Mouse (Mus musculus) hindbrain, embryonic 10.5 days (tissue): ENCODE measurements around the gene Slc17a3. TPM values are rescaled to one million over a fixed set of nuclear protein-coding genes. Genes with fewer than 3 reads are reported as not detected.
A peak's percentile ranks its signal among the peaks of the same experiment; 100 is the strongest.

ENCODE experiments used
- DNase-seq: peaks from one replicate; pipeline ENCODE4 v3.0.0-alpha.2; 2017; ENCODE audit warnings: low spot score
- H3K27ac ChIP-seq: fragments of 300-500 bp; sonication (generic); 2 replicates; pipeline ENCODE4 v1.5.1; 2016; ENCODE audit warnings: mild to moderate bottlenecking, moderate library complexity
- H3K27me3 ChIP-seq: fragments of 300-500 bp; sonication (generic); 2 replicates; pipeline ENCODE4 v1.6.1; 2016; ENCODE audit warnings: mild to moderate bottlenecking; ENCODE audit not compliant: poor library complexity, insufficient read depth, severe bottlenecking
- H3K36me3 ChIP-seq: fragments of 300-500 bp; sonication (generic); 2 replicates; pipeline ENCODE4 v1.6.1; 2016; ENCODE audit warnings: mild to moderate bottlenecking, moderate library complexity
- H3K4me1 ChIP-seq: fragments of 300-500 bp; sonication (generic); replicated peaks from 2 replicates; pipeline ENCODE4 v1.6.1; 2016; ENCODE audit warnings: mild to moderate bottlenecking
- H3K4me3 ChIP-seq: fragments of 300-500 bp; sonication (generic); 2 replicates; pipeline ENCODE4 v1.5.1; 2016; ENCODE audit warnings: mild to moderate bottlenecking, moderate library complexity
- H3K9me3 ChIP-seq: fragments of 300-500 bp; sonication (generic); 2 replicates; pipeline ENCODE4 v1.6.1; 2016; ENCODE audit warnings: mild to moderate bottlenecking, moderate library complexity
- WGBS: fragments of 180-500 bp; shearing (Covaris S2); methylation state at CpG from one replicate; pipeline ENCODE4 v1.1.7; 2016; 5-methylcytosine and 5-hydroxymethylcytosine counted together
- polyA plus RNA-seq: library from polyadenylated mRNA; unstranded; fragments of >200 nt; fragmentation: Nextera tagmentation; extraction: Ambion mirVana; gene quantifications from 2 replicates; pipeline ENCODE4 v1.2.1, GENCODE M21; 2016

Gene Slc17a3
- polyA plus RNA-seq = not detected in 2 replicates

DNA sequence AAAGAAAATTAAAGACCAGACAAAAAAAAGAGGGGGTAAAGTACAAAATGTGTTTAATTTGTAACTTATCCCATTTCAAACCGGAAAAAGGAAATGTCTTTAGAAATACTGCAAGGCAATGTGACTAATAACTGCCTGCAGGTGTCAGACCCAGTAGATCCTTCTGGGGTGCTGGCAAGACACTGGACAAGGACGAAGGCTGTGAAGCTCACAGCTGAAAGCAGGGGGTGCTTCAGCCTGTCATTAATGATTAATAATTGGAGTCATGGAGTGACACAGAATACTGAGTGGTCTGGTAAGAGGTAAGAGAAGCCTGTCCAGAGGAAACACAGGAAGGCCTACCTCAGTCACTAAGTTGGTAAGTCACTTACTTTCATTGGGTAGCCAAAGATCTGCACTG is at the start of gene Slc17a3:
Slc17a3 (plus strand) TSS at position 127 of the 400 bp plus-strand sequence.
- no peak for DNase-seq
- Histone ChIP-seq H3K4me1 (no peaks in the 10 kb centered on the region), H3K36me3 (no peaks in the 10 kb centered on the region), H3K9me3 (no peaks in the 10 kb centered on the region), H3K4me3 (no peak within 1 kb of the TSS), H3K27me3 (no peaks in the 10 kb centered on the region), H3K27ac (no peak within 1 kb of the TSS)
- 77% methylated on average over 2 of the region's 2 CpGs for WGBS

DNA sequence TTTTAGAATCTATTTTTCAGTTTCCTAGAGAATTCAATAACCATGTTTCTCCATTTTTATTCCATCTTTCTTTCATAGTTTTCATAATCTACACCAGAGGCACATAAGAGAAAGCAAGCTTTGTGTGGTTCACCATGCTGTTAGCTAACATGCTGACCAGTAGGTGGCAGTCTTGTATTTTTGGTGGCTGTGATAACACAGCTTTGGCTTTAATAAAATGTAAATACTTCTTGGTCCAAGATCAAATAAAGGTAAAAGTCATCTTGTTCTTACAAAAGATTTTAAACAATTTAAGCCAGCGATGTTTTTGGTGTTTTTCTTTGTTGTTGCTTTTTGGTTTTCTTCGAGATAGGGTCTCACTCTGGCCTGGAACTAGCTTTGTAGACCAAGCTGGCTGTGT is 46.7 kb upstream of the Slc17a3 start:
- Histone ChIP-seq H3K27me3 (no peaks in the 10 kb centered on the region), H3K4me3 (no peak overlapping the region), H3K9me3 (no peaks in the 10 kb centered on the region), H3K36me3 (no peaks in the 10 kb centered on the region), H3K27ac (no peak overlapping the region), H3K4me1 (no peaks in the 10 kb centered on the region)
- DNase-seq = no peak
- WGBS = 43% methylated on average over 2 of the region's 2 CpGs

DNA sequence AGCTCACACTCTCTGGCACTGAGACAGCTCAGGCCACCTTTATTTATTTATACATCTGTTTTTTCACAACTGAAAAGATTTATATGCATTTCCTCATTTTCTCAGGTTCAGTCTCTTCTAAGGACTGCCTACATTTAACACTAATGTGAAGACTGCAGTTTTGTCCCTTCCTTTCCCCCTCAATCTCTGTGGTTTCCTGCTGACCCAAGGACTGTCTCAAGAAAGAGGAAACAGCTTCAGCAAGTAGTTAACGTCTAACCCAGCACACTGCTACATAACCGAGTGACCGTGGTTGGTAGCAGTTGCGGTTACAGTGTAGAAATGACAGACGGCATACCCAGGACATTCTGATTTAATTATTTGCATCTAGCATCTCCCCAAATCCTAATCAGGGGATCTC is 39.8 kb upstream of the Slc17a3 start:
- H3K27me3 ChIP-seq = no peaks in the 10 kb centered on the region
- 74% methylated on average over 5 of the region's 5 CpGs for WGBS
- no peaks in the 10 kb centered on the region for H3K36me3 ChIP-seq
- no peak overlapping the region for H3K4me3 ChIP-seq
- H3K9me3 ChIP-seq = no peaks in the 10 kb centered on the region
- no peak for DNase-seq
- no peak overlapping the region for H3K27ac ChIP-seq
- H3K4me1 ChIP-seq = no peaks in the 10 kb centered on the region

DNA sequence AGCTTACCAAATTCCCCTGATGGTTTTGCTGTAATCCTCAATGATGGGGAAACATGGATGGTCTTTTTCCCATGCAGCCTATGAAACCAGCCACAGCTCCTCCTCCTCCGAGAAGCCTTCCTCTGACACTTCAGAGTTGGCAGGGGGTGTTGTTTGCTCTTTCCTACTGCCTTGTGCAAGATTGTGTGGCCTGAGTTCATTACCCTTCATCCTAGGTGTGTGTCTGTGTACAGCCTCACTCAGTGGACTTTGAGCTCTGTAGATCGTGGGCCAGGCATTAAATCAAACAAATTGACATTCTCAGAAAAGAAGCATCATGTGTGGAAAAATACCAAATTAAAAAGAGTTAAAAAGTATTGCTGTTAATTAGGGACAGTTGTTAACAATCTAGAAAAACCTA is 34.7 kb upstream of the Slc17a3 start:
- Histone ChIP-seq H3K36me3 (no peaks in the 10 kb centered on the region), H3K27ac (no peak overlapping the region), H3K9me3 (no peaks in the 10 kb centered on the region), H3K4me3 (no peak overlapping the region), H3K4me1 (no peaks in the 10 kb centered on the region), H3K27me3 (no peaks in the 10 kb centered on the region)
- DNase-seq = no peak
- WGBS = 84% methylated on average over 2 of the region's 2 CpGs

DNA sequence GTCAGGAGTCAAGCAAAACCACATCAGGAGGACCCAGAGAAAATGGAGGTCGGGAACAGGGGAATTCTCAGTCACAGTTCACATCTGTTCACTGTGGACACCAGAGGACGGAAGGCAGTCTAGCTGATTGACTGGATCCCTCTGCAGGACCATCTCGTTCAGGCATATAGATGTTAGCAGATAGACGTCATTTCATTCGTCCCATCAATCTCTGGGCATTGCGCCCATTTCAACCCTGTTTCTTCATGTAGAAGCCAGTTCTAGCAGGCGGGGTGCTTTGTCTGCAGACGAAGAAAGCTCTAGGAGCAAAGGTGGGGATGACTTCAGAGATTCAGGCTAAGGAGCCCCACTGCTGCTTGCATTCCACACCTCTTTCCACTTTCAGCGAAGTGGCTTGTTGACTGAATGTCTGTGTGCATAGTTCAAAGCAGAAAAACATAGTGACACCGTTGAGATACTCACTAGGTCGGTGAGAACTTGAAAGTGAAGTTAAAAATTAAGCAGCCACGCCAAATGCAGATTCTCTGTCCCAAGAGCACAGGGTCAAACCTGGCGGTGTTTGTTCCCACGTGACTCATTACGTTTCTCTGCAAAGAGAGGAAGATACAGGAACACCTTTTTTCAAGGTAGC is 32.7 kb upstream of the Slc17a3 start, which contains the start of gene Slc17a2:
Slc17a2 (plus strand) TSS at position 572 of the 631 bp plus-strand sequence.
- Histone ChIP-seq H3K4me3 (no peak within 1 kb of the TSS), H3K9me3 (no peaks in the 10 kb centered on the region), H3K27me3 (no peaks in the 10 kb centered on the region), H3K4me1 (no peaks in the 10 kb centered on the region), H3K36me3 (no peaks in the 10 kb centered on the region), H3K27ac (no peak within 1 kb of the TSS)
- WGBS = 88% methylated on average over 15 of the region's 15 CpGs
- DNase-seq = no peak

DNA sequence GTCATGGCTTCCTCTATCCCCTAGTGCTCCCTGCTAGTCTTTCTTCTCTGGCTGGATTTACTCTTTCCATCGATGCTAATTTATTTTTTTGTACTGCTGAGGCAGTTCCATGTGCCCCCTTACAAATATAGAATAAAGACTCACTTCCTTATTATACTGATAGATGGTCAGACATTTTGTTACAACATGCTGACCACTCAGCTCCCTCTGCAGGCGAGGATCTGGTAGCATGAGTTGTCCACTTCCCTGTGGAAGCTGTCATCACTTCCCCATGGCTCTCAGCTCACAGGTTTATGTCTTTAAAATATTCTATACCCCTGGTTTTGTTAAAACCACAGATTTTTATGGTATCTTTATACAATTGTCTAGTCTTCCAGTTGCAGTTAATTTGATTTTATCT is 23.1 kb upstream of the Slc17a3 start:
- Histone ChIP-seq H3K36me3 (no peaks in the 10 kb centered on the region), H3K4me3 (no peak overlapping the region), H3K27ac (no peak overlapping the region), H3K27me3 (no peaks in the 10 kb centered on the region), H3K4me1 (no peaks in the 10 kb centered on the region), H3K9me3 (no peaks in the 10 kb centered on the region)
- no peak for DNase-seq
- WGBS = 81% methylated on average over 2 of the region's 2 CpGs

DNA sequence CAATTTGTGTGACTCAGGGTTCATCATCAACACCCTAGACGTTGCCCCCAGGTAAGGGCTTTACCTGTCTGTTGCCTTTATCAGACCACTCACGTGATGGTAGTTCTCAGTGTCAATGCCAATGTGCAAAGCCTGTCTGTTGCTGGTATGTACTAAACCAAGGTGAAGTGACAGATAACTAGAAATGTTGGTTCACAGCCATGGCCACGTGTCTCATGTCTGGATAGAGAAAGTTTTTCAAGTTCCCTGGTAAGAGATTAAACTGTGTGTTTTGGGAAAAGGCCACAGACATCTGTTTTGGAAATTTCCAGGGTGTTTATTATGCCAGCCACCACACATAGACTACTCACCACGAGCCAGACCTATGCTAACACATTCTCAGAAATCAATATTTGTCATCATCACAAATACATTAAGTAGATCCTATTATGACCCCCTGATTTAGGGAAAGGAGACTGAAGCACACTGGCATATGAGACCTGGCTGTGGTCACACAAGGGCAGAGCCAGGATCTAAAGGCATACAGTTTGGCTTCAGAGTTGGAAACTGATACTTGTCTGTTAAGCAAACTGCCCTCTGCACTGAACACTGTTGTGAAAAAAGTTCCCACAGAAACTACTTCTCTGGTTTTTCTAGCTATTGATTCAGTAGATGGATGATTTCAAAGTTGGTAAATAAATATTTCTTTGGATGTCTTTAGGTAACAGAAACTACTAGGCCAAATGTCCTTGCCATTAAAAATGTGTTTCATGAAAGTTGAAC is 18.9 kb upstream of the Slc17a3 start:
- Histone ChIP-seq H3K4me1 (no peaks in the 10 kb centered on the region), H3K9me3 (no peaks in the 10 kb centered on the region), H3K36me3 (no peaks in the 10 kb centered on the region), H3K4me3 (no peak overlapping the region), H3K27ac (no peak overlapping the region), H3K27me3 (no peaks in the 10 kb centered on the region)
- no peak for DNase-seq
- WGBS = 79% methylated on average over 4 of the region's 4 CpGs

DNA sequence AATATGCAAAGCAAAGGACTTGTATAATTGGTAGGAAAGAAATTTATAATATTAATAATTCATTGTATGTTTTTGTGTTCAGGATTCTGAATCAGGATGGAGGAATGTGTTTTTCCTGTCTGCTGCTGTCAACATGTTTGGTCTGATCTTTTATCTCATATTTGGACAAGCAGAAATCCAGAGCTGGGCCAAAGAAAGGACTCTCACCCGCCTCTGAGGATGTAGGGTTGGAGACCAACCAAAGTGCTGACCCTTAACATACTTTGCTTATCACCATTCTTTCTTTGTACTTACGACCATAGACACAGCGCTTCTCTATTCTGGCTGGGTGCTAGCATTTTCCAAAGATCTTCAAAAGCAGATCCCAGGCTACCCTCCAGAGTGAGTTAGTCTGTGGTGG is 17.0 kb upstream of the Slc17a3 start:
- Histone ChIP-seq H3K4me3 (no peak overlapping the region), H3K27me3 (no peaks in the 10 kb centered on the region), H3K36me3 (no peaks in the 10 kb centered on the region), H3K4me1 (no peaks in the 10 kb centered on the region), H3K27ac (no peak overlapping the region), H3K9me3 (no peaks in the 10 kb centered on the region)
- no peak for DNase-seq
- WGBS = 86% methylated on average over 3 of the region's 3 CpGs

DNA sequence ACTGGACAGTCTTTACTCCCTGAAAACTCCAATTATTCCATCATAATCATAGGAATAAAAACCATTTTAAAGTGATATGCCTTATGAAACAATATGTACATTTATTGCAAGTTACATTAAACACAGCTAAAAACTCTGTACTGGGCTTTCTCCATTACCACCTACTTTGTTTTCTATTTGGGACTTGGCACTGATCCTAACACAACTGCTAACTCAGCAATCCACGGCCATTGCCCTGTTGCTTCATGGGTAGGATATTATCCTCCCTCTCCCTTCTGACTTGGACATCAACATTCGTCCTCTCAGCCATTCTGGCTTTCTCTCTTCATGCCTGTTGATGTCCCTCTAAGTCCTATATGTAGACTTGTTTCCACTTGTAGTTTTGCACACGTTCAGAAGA is 12.6 kb upstream of the Slc17a3 start:
- Histone ChIP-seq H3K27ac (no peak overlapping the region), H3K4me3 (no peak overlapping the region), H3K4me1 (no peaks in the 10 kb centered on the region), H3K36me3 (no peaks in the 10 kb centered on the region), H3K9me3 (no peaks in the 10 kb centered on the region), H3K27me3 (no peaks in the 10 kb centered on the region)
- WGBS = 82% methylated on average over 3 of the region's 3 CpGs
- DNase-seq = no peak

DNA sequence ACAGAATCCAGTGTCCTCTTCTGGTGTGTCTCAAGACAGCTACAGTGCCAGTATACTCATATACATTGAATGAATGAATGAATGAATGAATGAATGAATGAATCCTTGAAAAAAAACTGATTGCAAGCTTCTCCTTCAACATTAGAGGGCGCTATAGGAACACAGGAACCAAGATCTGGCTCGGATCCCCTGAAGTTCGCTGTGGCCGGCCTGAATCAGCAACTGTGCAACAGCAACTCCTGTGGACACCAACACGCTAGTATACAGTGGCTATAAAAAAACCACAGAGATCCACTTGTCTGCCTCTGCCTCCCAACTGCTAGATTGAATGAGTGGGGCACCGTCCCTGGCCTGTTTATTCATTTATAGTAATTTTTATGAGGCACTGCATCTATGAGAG is 6.2 kb upstream of the Slc17a3 start:
- H3K27me3 ChIP-seq = no peaks in the 10 kb centered on the region
- no peak overlapping the region for H3K4me3 ChIP-seq
- peak; percentile 42 for DNase-seq
- no peaks in the 10 kb centered on the region for H3K36me3 ChIP-seq
- H3K9me3 ChIP-seq = no peaks in the 10 kb centered on the region
- H3K4me1 ChIP-seq = no peaks in the 10 kb centered on the region
- WGBS = 18% methylated on average over 6 of the region's 6 CpGs
- no peak overlapping the region for H3K27ac ChIP-seq

DNA sequence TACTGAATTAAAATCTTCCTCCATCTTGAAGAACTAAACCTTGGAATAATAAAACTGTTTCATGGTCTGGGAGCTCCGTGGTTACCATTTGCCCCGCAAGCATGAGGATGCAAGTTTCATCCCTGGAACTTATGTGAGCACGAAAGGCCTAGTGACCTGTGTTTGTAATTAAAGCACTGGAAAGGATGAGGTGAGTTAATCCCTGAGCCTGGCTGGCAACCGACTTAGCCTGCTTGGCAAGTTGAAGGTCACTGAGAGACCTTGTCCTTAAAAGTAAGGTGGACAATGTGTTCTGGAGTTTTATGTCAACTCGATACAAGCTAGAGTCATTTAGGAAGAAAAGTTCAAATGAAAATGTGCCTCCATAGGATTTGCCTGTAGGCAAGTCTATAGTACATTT is 4.4 kb upstream of the Slc17a3 start:
- no peak overlapping the region for H3K4me3 ChIP-seq
- no peak overlapping the region for H3K27ac ChIP-seq
- H3K9me3 ChIP-seq = no peaks in the 10 kb centered on the region
- no peak for DNase-seq
- WGBS = 95% methylated on average over 5 of the region's 5 CpGs
- H3K27me3 ChIP-seq = no peaks in the 10 kb centered on the region
- no peaks in the 10 kb centered on the region for H3K36me3 ChIP-seq
- no peaks in the 10 kb centered on the region for H3K4me1 ChIP-seq

DNA sequence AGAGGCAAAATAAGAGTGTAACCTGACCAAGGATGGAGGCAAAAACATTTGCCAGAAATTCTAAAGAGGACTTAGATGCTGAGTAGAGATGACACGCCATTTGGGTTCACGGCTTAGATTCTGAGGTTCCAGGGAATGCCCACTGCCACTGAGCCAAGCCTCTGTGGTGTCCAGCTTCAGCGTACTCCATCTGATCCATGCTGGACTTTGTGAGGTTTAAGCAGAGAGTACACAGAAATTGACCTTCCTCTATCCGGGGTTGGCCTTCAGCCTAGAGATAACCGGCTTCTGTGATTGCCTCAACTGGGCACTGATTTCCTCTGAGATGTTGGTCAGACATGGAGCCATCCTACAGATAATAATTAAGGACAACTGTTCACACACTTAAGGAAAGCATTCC is 2.6 kb upstream of the Slc17a3 start:
- Histone ChIP-seq H3K9me3 (no peaks in the 10 kb centered on the region), H3K36me3 (no peaks in the 10 kb centered on the region), H3K4me3 (no peak overlapping the region), H3K4me1 (no peaks in the 10 kb centered on the region), H3K27ac (no peak overlapping the region), H3K27me3 (no peaks in the 10 kb centered on the region)
- WGBS = 93% methylated on average over 5 of the region's 5 CpGs
- DNase-seq = no peak

DNA sequence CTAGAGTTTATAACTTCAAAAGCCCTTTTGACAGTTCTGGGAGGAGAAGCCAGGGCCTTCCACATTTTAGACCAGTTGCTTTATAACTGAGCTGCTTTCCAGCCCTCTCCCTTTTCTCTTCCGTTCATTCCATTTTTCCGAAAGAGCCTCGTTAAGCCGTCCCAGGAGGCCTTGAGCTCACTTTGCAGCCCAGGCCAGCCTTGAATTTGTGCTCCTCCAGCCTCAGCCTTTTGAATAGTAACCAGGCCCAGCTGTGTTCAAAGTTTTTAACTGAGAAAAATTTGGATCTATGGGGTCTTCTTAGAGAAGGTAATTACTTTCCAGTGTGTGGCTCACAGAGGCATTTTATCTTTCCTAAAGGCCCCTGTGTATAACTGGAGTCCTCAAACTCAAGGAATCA is 6.6 kb downstream of the Slc17a3 start:
- no peak overlapping the region for H3K27ac ChIP-seq
- no peaks in the 10 kb centered on the region for H3K36me3 ChIP-seq
- H3K27me3 ChIP-seq = no peaks in the 10 kb centered on the region
- 72% methylated on average over 4 of the region's 4 CpGs for WGBS
- no peak overlapping the region for H3K4me3 ChIP-seq
- no peaks in the 10 kb centered on the region for H3K9me3 ChIP-seq
- no peaks in the 10 kb centered on the region for H3K4me1 ChIP-seq
- DNase-seq = no peak
